Mouse (Mus musculus) frontal cortex, postnatal 36 days (tissue): ENCODE measurements around the gene Oca2.

Source experiments
- DNase-seq, 2 experiments: peaks; one replicate each; pipeline ENCODE4 v3.0.0; 2022; ENCODE audit warnings: low spot score in 2 of 2

Gene Oca2

DNA sequence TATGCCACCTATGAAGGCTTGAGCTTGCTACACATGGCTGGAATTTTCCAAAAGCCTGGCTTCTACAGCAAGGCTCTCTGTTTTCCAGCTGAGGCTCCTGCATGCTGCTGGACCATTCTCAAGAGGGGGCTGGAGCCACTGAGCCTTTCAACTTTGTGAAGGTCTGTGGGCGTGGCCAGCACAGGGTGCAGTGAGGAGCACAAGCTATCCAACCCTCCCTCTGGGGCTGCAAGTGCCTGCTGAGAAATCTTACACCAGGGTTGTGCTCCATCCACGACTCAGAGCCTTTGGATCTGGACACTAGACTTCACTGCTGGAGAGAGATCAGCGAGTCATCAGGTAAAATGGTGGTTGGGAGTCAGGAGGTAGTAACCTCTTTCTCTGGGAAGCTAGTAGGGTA, at the start of gene Oca2:
Gene Oca2 (plus strand): TSS at position 218 of the 400 bp plus-strand sequence.
- DNase-seq, result no peak

DNA sequence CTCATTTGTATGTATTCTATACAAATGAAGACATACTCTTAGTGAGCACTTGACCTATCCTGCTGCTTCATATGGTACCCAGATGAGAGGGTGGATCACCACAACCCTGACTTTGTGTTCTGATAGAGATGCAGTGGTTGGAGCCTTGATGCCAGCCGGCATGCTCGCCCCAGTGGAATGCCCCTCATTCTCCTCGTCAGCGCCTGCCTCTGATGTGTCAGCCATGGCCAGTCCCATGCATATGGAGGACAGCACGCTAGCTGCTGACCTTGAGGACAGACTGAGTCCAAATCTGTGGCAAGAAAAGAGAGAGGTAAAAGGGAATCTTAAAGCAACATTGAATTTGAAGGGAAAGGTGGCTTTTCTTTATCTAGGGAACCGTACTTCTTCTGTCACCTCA, 48.5 kb upstream of the Oca2 start:
- no peak for DNase-seq

DNA sequence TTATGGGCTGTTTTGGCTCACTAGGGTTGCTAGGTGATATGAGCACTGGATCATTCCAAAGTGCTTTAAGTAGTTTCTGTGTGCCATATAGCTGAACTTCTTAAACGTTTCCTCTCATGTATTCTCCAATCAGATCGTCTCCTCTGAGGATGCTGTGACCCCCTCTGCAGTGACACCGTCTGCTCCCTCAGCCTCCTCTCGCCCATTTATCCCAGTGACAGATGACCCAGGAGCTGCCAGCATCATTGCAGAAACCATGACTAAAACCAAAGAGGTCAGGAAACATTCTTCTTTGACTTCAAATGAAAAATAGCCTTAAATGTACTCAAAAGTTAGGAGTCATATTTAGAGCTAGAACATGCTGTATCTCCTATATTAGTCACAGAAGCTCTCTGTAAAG, 47.9 kb upstream of the Oca2 start:
- no peak for DNase-seq

DNA sequence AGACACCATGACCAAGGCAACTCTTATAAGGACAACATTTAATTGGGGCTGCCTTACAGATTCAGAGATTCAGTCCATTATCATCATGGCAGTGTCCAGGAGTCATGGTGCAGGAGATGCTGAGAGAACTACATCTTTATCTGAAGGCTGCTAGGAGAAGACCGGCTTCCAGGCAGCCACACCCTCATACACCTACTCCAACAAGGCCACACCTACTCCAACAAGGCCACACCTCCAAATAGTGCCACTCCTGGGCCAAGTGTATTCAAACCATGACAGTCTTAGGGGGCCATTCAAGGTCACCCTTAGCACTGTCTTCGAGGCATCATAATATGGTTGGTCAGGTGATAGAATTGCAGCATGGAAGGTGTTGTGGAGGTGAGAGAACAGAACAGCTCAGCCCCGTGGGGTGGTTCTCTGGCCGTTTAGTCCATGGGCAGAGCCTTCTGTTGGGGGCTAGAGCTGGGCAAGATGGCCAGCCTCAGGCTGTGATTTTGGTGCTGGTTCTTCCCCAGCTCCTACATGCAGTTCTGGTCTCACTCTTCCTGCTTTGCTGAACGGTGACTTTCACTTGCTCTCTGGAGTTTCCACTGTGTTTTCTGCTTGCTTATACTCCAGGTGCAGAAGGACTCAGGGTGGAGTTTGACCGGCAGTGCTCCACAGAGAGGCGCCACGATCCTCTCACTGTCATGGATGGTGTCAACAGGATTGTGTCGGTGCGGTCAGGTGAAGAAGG, 37.9 kb upstream of the Oca2 start:
- DNase-seq, result no peak

DNA sequence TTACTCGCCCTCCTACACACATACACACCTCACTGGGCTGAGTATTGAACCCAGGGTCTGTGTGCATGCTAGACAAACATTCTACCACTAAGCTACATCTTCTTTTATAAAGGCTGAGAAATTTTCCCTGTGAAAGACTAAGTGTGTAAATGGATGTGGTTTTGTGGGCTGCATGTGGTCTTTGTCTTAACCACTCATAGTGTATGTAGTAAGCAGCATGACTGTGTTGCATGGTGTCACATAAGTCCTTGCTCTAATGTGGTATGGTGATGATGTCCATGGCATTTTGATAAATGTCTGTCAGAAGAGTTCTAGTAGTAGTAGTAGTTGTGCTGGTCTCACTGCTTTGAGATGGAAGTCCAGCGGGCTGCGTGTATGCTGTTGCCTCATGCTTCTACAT, 36.7 kb upstream of the Oca2 start:
- no peak for DNase-seq

DNA sequence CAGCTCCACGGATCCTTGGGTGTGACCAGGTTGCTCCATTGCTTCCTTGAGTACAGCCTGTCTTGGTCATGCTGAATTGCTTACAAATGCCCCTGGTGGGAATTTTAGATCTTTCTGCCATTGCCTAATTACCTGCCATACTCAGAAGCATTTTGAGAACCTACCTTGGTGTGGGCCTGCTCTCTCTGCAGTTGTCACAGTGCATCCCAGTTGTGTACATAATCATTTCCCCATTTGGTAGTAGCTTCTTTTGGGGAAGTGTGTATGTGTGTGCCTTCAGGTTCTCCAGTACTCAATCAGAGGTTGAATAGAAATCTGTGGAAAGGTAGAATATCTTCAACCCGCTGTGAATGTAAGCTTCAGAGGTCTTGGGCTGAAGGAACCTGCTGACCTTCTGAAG, 36.3 kb upstream of the Oca2 start:
- DNase-seq, result no peak

DNA sequence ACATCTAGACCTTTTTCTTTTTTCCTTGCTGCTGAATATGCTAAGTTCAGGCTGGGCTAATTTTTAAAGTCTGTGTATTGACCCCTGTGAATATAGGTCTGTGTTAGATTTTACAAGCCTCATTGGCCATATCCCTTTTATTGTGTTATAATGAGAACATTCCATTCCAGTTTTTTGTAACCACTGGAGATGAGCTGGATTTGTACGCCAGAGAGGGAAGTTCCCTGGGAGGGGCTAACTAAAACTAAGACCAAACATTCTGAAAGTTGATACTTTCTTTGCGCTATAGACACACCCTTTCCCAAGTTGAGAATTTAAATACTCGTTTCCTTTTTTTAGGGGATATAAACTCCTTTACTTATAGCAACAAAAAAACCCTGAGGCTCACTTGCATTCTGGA, 34.7 kb upstream of the Oca2 start:
- no peak for DNase-seq

DNA sequence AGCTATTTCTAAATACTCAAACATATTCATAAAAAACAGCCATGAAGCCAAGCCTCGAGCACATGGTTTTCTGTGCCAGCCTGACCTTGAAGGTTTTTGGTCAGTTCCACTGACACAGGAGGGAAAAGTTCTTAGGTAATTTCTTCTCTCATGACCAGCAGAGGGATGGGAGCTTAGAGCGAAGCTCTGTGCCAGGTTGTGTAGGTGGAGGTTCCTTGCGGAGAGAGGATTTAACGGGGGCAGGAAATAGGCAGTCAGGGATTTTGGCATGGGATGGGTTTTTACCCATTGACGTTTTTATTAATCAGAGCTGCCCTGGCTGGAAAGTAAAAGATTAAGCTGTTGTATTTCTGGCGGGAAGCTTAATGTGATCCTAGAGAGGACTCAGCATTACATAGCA, 18.7 kb upstream of the Oca2 start:
- DNase-seq, result no peak

DNA sequence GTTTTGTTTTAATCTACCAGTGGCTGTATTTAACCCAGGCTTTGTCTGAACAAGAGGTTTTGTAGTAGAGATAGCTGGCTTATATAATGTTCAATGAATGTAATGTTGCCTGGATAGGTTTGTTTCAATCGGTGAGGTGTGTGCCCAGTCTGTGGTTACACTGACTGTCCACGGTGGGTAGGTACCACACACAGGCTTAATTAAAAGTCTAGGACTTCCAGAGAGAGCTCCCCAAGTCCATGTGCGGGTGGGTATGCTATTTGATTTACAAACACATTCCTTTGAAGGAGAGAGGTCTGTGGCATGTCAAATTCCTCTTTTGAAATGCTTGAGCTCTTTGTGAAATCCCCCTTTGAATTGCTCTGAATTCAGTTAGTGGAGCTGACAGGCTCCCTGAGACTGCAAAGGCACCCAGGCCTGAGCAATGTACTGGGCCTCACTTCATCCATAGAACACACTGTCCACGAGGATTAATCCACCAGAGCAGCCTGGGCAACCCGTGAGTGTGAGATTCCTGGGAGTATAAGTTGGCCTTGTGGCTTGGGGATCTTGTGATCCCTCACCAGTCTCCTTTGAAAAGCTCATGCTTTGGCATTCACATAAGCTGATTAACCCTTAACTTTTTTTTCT, 3.7 kb upstream of the Oca2 start:
- no peak for DNase-seq

DNA sequence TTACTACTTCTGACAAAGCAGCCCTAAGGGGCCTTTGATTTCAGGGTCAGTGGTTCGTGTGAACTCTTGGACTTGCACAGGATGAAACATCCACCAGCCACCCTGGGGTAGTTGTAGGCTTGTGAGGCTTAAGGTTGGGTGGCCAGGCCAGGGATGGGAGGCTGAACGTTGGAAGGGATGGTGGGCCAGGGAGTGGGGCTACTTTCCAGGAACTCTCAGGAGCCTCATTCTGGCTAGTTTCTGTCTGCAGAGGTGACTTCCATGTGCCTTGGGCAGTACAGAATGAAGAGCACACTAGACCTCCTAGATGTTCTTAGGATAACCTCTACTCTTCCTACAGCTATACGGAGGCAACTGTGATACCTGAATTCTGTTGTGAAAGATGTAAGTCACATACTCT, 2.9 kb upstream of the Oca2 start:
- no peak for DNase-seq

DNA sequence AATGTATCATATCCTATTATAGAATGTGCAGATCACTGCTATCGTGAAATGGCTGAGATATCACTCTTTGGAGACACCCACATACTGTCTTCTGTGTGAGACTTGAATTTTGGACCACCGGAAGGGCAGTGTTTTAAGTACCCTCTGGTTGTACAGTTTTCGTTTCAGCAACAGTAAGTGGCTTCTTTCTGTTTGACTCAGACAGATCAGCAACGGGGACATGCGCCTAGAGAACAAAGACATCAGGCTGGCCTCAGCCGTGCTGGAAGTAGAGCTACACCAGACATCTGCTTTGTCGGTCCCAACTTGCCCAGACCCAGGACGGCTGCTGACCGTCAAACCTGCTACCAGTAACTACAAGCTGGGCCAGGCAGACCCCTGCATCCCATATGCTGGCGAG, 15.0 kb downstream of the Oca2 start:
- DNase-seq, result no peak

DNA sequence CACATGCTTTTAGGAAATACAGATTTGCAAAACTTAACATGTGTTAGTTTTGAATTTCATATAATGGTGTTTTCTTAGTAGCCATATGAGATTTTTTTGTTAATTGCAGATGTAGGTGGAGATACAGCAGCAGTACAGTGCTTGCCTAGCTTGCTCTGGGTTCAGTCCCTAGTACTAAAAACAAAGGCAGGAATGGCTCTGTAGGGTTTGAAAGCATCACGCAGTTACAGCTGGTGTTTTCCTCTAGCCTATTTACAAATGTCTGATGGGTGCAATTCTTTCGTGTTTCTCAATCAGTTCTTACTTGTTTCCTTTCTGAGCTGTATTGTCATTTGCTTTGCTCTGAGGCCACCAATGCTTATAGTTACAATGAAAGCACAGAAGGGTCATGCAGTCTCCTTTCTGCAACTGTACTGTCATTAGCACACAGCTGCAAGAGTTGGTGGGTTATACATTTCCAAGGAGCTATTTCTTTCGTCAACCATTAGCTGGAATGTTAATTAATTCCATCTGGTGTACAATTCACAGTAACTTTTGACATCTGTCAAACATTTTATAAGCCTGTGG, 18.4 kb downstream of the Oca2 start:
- DNase-seq, result no peak

DNA sequence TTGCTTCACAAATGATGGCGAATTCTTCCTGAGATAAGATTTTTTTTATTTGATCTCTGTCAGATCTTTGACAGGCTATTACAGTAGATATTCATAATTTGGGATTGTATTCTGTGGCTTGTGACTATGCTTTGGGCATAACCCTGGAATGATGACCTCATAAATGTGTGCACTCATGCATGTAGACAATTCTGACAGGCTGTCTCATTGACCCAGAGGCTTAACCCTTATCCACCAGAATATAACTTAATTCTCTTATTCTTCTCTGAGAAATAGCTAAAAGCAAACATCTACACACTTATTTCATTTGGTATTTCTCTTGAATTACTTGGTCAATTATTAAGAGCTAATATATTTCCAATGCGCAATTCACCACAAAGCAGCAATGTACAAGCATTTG, 37.9 kb downstream of the Oca2 start:
- no peak for DNase-seq

DNA sequence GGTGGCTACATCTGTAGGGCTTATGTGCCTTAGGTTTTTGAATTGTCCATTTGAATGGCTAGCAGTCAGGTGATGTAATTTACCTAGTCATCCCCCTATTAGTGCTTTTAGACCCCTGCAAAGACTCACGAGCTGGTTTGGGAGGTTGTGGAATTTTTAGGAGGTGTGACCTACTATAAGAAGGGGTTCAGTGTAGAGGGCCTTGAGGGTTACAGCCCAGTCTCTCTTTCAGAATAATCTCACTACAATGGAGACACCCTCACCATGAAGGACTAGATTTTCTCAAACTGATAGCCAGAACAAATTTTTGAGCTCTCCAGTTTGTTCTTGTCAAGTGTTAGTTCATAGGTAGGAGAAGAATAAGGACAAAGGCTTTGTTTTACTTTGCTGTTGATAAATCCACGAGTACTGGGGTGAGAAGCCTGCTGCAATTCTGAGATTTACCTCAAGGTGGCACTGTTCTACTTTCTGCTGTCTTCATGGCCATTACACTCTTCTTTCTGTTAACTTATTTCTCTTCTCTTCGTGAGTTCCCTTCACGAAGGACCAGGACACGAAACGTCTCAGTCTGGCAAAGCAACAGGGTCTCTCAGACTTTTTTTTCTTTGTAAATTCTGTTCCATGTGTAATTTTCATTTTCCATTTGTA, 52.0 kb downstream of the Oca2 start:
- DNase-seq, result peak; percentile 79 to 87

DNA sequence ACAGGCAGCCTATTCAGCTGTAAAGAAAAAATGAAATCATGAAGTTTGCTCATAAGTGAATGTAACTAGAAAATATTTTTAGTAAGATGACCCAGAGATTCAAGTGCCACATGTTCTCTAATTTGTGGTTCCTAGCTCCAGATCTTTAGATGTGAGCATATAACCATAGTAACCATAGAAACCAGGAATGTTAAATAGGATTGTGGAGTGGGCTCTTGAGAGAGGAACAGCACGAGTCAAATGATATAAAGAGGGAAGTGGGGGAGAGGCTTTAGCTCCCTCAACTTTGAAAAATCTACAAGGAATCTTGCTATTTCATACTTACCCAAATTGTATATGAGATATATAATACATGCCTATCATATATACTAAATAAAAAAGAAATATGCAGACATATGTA, 64.8 kb downstream of the Oca2 start:
- no peak for DNase-seq

DNA sequence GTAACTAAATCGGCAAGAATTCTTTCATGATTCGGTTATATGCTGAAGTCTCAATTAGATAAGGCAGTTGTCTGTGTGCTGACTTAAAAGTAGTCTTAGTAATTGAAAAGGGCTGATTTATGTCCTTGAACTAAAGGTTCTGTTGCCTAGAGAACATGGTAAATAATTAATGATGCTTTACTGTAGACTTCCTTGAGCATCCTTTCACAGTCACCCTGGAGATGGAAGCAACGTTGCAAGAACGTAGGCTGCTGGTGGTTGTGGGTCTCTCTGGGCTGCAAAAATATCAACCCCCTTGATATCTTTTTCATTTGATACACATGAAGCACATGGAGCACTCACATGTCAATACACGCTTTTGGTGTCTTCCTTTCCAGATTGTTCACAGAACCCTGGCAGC, 74.8 kb downstream of the Oca2 start:
- no peak for DNase-seq

DNA sequence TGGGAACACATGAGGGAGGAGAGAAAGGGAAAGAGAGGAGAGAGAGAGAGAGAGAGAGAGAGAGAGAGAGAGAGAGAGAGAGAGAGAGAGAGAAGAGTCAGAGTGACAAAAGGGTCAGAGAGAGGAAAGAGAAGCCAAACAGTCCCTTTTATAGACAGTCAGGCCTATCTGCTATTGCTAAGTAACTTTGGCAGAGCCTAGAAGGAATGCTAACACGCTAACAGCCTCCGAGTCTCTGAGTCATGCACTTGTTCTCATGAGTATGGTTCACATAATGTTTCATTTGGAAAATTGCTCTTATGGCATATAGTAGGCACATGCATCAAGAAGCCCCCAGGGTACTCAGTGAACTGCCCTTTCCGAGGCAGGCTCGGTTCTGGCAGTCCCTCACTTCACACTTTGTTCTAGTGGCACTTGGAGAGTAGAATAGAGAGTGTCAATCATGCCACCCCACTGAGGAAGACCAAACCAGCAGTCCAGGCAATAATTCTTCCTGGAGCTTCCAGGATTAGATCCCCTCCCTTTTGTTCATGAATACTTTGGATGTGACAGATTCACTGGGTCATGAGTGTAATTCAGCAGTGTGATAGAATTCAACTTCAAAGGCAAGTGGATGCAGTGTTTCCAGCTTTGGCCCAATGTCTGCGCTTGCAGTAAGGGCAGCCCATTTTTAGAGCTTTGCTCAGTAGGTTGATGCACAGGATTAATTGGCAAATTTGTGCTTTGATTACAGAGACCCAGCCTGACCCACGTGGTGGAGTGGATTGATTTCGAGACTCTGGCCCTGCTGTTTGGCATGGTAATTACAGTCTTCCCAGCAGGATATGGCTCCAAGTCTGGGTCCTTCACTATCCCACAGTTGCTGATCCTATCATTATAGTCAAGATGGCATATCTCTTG, 76.3 kb downstream of the Oca2 start:
- peak in 1 of 2 experiments; percentile 4 for DNase-seq

DNA sequence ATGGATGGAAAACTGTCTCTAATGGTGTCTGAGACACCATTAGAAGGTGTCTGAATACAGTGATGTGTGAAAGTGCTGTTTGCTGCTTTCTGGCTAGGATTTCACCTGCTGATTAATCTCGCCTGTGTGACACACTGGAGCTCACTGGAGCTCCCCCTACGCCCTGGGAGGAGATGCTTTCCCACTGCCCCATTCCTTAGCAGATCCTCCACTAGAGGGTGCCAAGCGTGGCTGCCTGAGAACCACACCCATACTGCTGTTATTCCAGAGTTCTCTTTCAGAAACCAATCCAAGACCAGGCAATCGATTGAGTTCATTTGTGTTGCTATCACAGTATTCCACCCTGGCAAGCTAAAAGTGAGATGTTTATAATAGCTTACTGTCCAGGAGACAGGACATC, 88.2 kb downstream of the Oca2 start:
- DNase-seq, result no peak

DNA sequence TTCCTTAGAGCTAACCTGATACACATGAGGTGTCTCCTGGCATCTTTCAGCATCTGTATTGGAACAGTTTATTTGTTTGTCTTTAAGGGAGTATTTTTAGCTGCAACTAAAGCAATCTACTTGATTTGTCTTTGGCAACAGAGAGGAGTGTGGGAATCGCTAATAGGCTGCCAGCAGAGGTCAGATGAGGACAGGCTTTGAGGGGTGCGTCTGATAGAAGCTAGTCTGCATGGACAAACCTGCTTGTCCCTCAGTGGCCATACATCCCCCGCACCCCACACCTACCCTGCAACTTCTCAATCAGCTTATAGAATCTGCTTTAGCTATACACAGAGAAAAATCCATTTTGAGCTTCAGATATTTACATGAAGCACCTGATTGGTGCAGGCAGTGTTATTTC, 109.0 kb downstream of the Oca2 start:
- DNase-seq, result no peak

DNA sequence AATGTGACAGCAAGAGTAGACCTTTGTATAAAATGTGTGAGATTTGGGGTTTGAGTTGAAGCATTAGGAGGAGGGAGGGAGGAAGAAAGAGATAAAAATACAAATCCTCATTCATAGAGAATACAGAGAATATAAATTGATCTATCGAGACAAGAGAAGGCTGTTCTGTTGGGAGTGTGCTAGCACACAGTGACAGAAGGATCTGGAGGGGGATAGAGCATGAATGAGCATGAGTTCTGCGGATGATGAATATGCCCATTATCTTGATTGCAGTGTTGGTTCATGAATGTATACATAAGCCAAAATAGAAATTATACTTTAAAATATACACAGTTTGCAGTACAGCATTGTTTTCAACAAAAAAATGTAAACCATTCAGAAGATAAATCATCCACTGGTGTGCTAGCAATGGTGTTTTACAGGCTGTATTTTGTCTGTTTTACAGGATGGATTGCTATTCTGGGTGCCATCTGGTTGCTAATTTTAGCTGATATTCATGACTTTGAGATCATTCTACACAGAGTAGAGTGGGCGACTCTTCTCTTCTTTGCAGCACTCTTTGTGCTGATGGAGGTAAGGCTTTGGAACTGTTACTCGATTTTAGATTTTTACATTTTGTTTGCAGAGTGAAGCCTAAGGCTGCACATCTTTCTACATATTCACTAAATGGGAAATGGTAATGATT, 117.2 kb downstream of the Oca2 start:
- DNase-seq, result peak; percentile 5 to 58

DNA sequence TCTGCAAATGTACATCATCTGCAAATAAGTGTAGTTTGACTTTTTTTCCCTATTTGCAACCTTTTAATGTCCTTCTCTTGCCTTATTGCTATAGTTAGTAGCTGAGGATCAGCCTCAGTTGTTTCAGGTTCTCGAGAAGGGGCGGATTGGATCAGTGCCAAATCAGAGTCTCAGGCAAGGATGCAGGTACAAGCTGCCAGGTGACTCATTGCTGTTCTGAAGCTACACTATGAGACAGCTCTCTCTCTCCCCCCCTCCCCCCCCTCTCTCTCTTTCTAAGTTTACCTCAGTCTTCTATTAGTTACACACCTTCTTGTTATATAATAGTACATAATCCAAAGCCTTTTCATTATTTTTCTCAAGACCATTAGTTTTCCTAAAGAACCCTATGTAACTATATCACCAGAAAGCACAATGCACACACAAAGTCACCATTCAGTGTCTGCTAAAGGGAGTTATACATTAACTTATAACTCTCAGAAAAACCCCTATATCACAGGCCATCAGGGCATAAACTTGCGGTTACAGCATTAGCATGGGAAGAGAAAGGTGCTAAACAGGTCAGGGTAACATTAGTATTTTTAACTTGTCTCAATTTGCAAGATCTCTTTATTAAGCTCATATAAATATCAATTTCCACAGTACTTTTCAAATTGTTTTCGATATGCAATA, 142.3 kb downstream of the Oca2 start:
- DNase-seq, result no peak
